Mouse (Mus musculus) liver, adult (tissue): Measurements from ENCODE around the gene Arid5b.

Experiments
- GATA4 ChIP-seq: IDR thresholded peaks from 2 replicates; pipeline ENCODE4 v1.6.1; 2014; ENCODE audit warnings: mild to moderate bottlenecking, low read length; ENCODE audit not compliant: insufficient replicate concordance

Arid5b gene

GRCm38 (mm10) chr10:68171974-68172373, 106.6 kb downstream of the Arid5b start:
- TF ChIP-seq GATA4, result no peak

- no peak for TF ChIP-seq GATA4
Observed at GRCm38 (mm10) chr10:68168613-68169012, 109.9 kb downstream of the Arid5b start.

- peak; percentile 32; the same call in 1 of the 2 replicates for TF ChIP-seq GATA4
Observed at GRCm38 (mm10) chr10:68168141-68168540, 110.4 kb downstream of the Arid5b start.

GRCm38 (mm10) chr10:68167118-68167517, 111.4 kb downstream of the Arid5b start:
- no peak for TF ChIP-seq GATA4

GRCm38 (mm10) chr10:68166695-68167086, 111.8 kb downstream of the Arid5b start:
- TF ChIP-seq GATA4, result no peak

- no peak for TF ChIP-seq GATA4
Observed at GRCm38 (mm10) chr10:68165709-68166694, 112.5 kb downstream of the Arid5b start.

- no peak for TF ChIP-seq GATA4
Observed at GRCm38 (mm10) chr10:68164723-68165706, 113.5 kb downstream of the Arid5b start.

GRCm38 (mm10) chr10:68164137-68164536, 114.4 kb downstream of the Arid5b start:
- TF ChIP-seq GATA4, result no peak

GRCm38 (mm10) chr10:68159759-68160158, 118.8 kb downstream of the Arid5b start:
- TF ChIP-seq GATA4, result no peak

GRCm38 (mm10) chr10:68158555-68158954, 120.0 kb downstream of the Arid5b start:
- TF ChIP-seq GATA4, result no peak

GRCm38 (mm10) chr10:68157511-68157910, 121.0 kb downstream of the Arid5b start:
- no peak for TF ChIP-seq GATA4

- TF ChIP-seq GATA4, result no peak
Observed at GRCm38 (mm10) chr10:68156646-68157245, 121.8 kb downstream of the Arid5b start.

- no peak for TF ChIP-seq GATA4
Observed at GRCm38 (mm10) chr10:68156159-68156558, 122.4 kb downstream of the Arid5b start.

- no peak for TF ChIP-seq GATA4
Observed at GRCm38 (mm10) chr10:68155431-68156119, 123.0 kb downstream of the Arid5b start.

GRCm38 (mm10) chr10:68154046-68154765, 124.3 kb downstream of the Arid5b start:
- TF ChIP-seq GATA4, result no peak
